Mouse (Mus musculus) induced T-regulatory cell, adult 2 months (primary cell): ENCODE results near the gene Zswim4.

ENCODE experiments used
- DNase-seq: peaks from one replicate; pipeline ENCODE4 v3.0.0-alpha.2; 2012; ENCODE audit warnings: low read depth

Zswim4 gene

GRCm38 (mm10) chr8:84236998-84237473 is at the start of gene Zswim4:
Zswim4 (minus strand) TSS chr8:84237055.
- DNase-seq = peak; percentile 100

DNA sequence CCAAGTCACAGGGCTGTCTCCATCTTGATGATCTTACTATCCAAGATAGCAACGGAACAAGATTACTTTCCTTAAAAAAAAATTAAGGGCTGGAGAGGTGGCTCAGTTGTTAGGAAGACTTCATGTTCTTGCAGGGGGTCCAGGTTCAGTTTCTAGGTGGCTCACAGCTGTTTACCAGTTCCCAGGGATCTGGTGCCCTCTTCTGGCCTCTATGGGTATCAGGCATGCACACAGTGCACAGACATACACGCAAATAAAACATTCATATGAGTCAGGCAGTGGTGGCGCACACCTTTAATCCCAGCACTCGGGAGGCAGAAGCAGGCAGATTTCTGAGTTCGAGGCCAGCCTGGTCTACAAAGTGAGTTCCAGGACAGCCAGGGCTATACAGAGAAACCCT is 48.8 kb upstream of the Zswim4 start:
- DNase-seq = peak; percentile 74

DNA sequence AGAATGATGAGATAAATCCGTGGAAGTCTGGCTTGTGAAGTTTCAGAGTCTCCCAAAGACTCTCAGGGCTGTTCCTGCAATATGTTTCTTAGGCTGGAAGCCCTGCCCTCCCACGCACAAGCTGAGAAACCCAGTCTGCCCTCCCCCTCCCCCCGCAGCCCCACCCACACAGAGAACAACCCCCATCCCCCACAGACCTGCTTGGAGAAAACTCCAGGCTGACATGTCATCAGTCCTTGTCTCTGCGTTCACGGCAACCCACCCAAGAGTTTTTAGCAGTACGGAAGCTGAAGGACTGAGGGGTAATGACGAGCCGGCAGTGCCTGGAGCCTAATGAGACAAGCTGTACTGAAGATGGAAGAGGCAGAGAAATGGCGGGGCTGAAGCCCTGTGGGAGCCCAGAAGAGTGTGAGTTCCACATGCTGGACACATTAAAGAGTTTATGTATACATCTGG is 47.8 kb upstream of the Zswim4 start:
- DNase-seq = no peak

- DNase-seq = no peak
Measured at GRCm38 (mm10) chr8:84280777-84281176, 43.9 kb upstream of the Zswim4 start.

DNA sequence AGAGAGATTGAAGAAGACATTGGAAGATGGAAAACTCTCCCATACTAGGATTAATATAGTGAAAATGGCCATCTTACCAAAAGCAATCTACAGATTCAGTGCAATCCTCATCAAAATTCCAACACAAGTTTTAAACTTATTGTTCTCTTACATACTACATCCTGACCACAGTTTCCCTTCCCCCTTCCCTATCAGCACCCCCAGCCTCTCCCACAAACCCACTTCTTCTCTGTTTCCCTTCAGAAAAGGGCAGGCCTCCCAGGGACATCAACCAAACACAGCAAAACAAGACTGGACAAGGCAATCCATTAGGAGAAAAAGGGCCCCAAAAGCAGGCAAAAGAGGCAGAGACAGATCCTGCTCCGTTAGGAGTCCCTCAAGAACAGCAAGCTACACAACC is 39.6 kb upstream of the Zswim4 start:
- no peak for DNase-seq

GRCm38 (mm10) chr8:84273968-84274367 is 37.1 kb upstream of the Zswim4 start:
- DNase-seq = no peak

- DNase-seq = no peak
Measured at GRCm38 (mm10) chr8:84272302-84272701, 35.4 kb upstream of the Zswim4 start.

- DNase-seq = peak; percentile 100
Measured at GRCm38 (mm10) chr8:84269950-84270773, 33.3 kb upstream of the Zswim4 start, which contains the start of gene Ccdc130. Ccdc130 (minus strand) TSS chr8:84270380.

- no peak for DNase-seq
Measured at GRCm38 (mm10) chr8:84261098-84261497, 24.2 kb upstream of the Zswim4 start.

DNA sequence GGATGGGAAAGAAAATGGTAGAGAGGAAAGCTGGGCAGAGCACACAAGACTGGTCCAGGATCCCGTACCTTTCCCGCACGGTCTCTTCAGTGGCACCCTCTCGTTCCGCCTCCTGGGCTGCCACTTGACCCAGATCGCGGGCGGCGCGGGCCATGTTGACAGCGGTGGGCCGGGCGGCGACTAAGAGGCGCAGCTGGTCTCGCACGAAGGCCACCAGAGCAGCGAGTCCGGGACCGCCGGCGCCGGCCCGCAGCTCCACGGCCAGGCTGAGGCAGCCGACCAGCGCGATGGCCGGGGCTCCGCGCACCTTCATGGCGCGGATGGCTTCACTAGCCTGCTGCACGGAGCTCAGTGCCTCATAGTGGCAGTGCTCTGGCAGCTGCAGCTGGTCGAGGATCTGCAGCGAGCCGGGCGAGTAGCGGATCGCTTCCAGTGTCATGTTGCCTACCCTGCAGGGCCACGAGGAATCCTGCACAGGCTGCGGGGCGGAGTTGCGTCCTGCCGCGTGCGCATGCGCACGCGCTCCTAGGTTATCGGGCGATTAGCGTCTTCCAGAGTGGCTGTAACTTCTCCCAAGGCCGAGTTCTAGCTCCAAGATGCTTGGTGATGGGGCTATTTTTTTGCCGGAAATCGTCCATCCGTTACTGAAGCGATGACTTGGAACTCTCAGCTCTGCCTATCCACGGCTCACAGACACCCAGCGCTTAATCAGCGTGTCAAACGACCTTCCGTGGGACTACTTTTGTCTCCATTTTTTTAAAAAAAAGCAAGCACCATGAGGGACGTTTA is 20.2 kb upstream of the Zswim4 start, which contains the start of gene Mri1:
Gene Mri1 (minus strand): TSS at position 505 of the 789 bp plus-strand sequence.
- DNase-seq = peak; percentile 91

GRCm38 (mm10) chr8:84256458-84256821 is 19.6 kb upstream of the Zswim4 start:
- DNase-seq = peak; percentile 90

GRCm38 (mm10) chr8:84255858-84256257 is 19.0 kb upstream of the Zswim4 start:
- peak; percentile 51 for DNase-seq

DNA sequence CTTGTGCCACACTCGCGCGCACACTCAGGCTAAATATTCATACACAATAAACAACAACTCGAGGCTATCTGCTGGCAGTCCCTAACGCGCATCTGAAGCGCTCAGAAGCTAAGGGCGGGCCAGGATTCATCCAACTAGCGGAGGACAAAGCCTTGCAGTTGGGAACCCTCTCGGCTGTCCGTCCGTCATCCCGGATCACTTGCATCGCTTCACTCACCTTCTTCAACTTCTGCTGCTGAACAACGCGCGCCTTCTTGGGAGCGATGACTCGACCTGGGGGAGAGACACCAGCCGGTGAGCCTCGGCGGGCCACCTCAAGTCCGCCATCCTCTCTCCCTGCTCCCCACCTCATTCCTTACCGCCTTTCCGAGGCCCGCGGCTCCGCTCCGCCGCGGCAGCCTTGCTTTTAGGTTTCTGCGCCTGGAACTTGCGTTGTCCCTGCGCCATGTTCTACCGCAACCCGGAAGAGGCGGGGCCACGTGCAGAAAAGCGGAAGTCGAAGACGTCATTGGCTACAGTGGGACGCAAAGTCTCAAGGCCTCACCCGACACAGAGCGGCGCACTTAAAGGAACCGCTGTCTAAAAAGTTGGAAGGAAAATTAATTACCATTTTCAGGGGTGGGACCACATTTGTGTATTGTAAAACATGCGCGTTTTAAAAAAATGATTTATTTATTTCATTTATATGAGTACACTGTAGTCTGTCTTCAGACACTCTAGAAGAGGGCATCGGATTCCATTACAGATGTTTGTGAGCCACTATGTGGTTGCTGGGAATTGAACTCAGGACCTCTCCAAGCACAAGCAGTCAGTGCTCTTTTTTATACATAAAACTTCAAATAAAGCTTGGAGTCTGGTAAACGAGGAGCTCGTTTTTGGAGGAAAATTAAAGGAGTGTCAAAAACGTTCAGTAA is 12.7 kb upstream of the Zswim4 start, which contains the start of gene D8Ertd738e:
Gene D8Ertd738e (minus strand): TSS at position 463 of the 914 bp plus-strand sequence.
- DNase-seq = peak; percentile 99

GRCm38 (mm10) chr8:84241821-84242220 is 5.0 kb upstream of the Zswim4 start:
- DNase-seq = no peak

DNA sequence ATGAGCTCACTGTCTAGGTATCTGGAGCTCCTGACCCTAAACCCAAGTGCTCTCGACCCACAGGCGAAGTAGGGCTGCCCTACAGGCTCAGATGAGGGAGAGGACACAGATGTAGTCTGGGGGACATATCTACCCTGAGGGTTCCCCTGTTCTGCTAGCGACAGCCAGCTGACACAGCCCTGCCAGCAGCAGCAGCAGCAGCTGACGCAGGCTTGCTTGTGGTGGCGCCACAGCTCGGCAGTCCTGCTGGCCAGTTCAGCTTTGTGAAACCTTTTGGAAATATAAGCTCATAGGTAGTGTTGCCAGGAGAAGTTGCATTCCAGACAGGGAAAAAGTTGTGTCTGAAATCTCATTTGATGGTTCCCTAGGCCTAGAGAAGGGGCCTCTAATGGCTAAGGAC is 4.3 kb upstream of the Zswim4 start:
- no peak for DNase-seq

GRCm38 (mm10) chr8:84237542-84238229 is 831 bp upstream of the Zswim4 start:
- DNase-seq = peak; percentile 84

GRCm38 (mm10) chr8:84236410-84236997 is 351 bp downstream of the Zswim4 start:
- DNase-seq = peak; percentile 45

- DNase-seq = peak; percentile 63
Measured at GRCm38 (mm10) chr8:84235746-84236409, 977 bp downstream of the Zswim4 start.

GRCm38 (mm10) chr8:84233055-84233454 is 3.8 kb downstream of the Zswim4 start:
- DNase-seq = no peak

DNA sequence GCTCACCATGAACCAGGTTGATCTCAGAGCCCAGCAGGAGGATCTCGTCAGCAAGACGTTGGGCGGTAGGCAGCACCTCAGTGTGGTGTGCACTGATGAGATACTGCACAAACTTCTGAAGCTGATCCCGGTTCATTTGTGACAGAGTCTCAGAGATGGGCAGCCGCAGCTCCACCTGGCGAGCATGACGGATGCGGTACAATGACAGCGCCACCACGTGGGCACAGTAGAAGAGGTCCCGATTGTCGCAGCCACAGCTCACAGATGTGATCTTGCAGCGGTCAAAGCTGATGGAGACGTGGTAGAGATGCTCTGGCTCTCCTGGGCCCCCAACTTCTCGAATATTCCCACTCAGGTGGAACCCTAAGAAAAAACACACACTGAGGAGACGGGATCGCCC is 6.1 kb downstream of the Zswim4 start:
- DNase-seq = peak; percentile 40
